Mouse (Mus musculus) midbrain, embryonic 15.5 days (tissue): ENCODE measurements around the gene Gsdme. TPM values are rescaled to one million over a fixed set of nuclear protein-coding genes. Genes with fewer than 3 reads are reported as not detected.

Experiments
- ATAC-seq: fragments of 200-750 bp; cut with Nextera tagmentation; replicated peaks from 2 replicates; pipeline ENCODE4 v1.8.0; 2017; ENCODE audit warnings: moderate TSS enrichment
- H3K27ac ChIP-seq: fragments of 300-500 bp; sonication (generic); 2 replicates; pipeline ENCODE4 v1.5.1; 2015; ENCODE audit warnings: mild to moderate bottlenecking, inconsistent platforms
- H3K27me3 ChIP-seq: fragments of 300-500 bp; sonication (generic); replicated peaks from 2 replicates; pipeline ENCODE4 v1.6.1; 2015; ENCODE audit warnings: inconsistent platforms
- H3K36me3 ChIP-seq: fragments of 300-500 bp; sonication (generic); replicated peaks from 2 replicates; pipeline ENCODE4 v1.6.1; 2015; ENCODE audit warnings: inconsistent platforms
- H3K4me1 ChIP-seq: fragments of 300-500 bp; sonication (generic); 2 replicates; pipeline ENCODE4 v1.6.1; 2015; ENCODE audit warnings: inconsistent platforms
- H3K4me2 ChIP-seq: fragments of 300-500 bp; sonication (generic); 2 replicates; pipeline ENCODE4 v1.6.1; 2015; ENCODE audit warnings: inconsistent platforms, mild to moderate bottlenecking, moderate library complexity
- H3K4me3 ChIP-seq: fragments of 300-500 bp; sonication (generic); 2 replicates; pipeline ENCODE4 v1.5.1; 2015; ENCODE audit warnings: mild to moderate bottlenecking, inconsistent platforms
- H3K9ac ChIP-seq: fragments of 300-500 bp; sonication (generic); 2 replicates; pipeline ENCODE4 v1.6.1; 2015; ENCODE audit warnings: mild to moderate bottlenecking, inconsistent platforms
- H3K9me3 ChIP-seq: fragments of 300-500 bp; sonication (generic); 2 replicates; pipeline ENCODE4 v1.6.1; 2016; ENCODE audit warnings: inconsistent platforms
- WGBS: fragments of 180-500 bp; shearing (Covaris S2); methylation state at CpG from one replicate; pipeline ENCODE4 v1.1.7; 2015; ENCODE audit warnings: mixed read lengths; 5-methylcytosine and 5-hydroxymethylcytosine counted together
- polyA plus RNA-seq: library from polyadenylated mRNA; unstranded; fragments of >200 nt; fragmentation: Nextera tagmentation; extraction: Ambion mirVana; gene quantifications from 2 replicates; pipeline ENCODE4 v1.2.1, GENCODE M21; 2015

The Gsdme gene
- polyA plus RNA-seq, 1 experiment from 2014 or later, result 85.3 TPM

DNA sequence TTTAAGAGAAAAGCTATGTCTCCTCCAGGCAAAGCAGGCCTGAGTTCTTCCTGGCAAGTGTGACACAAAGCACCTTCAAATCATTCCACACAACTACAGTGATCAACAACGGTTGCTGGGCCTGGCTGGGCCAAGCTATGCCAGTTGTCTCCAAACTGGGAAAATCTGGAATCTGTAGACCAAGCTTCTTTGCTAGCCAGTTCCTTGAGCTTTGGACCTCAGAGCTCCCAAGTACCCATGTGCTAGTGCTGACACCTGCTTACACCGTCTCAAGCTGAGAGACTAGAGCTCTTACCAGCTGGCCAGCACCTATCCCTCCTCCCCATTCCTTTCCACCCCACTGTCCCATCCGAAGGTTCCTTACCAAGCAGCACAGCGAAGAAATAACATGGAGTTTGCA lies 47.7 kb downstream of the Gsdme start:
- ATAC-seq, result no peak
- no peak overlapping the region for H3K4me2 ChIP-seq
- H3K4me1 ChIP-seq, result no peaks in the 10 kb centered on the region
- no peak overlapping the region for H3K9ac ChIP-seq
- no peaks in the 10 kb centered on the region for H3K27me3 ChIP-seq
- no peak overlapping the region for H3K27ac ChIP-seq
- H3K9me3 ChIP-seq, result no peaks in the 10 kb centered on the region
- H3K4me3 ChIP-seq, result no peak overlapping the region
- no peaks in the 10 kb centered on the region for H3K36me3 ChIP-seq
- 91% methylated on average over 4 of the region's 4 CpGs for WGBS

GRCm38 (mm10) chr6:50215373-50215745 lies 48.3 kb downstream of the Gsdme start:
- Histone ChIP-seq H3K4me3 (no peak overlapping the region), H3K4me1 (no peaks in the 10 kb centered on the region), H3K9me3 (no peaks in the 10 kb centered on the region), H3K27me3 (no peaks in the 10 kb centered on the region), H3K36me3 (no peaks in the 10 kb centered on the region), H3K27ac (no peak overlapping the region), H3K4me2 (no peak overlapping the region), H3K9ac (no peak overlapping the region)
- 84% methylated on average over 2 of the region's 2 CpGs for WGBS
- no peak for ATAC-seq

DNA sequence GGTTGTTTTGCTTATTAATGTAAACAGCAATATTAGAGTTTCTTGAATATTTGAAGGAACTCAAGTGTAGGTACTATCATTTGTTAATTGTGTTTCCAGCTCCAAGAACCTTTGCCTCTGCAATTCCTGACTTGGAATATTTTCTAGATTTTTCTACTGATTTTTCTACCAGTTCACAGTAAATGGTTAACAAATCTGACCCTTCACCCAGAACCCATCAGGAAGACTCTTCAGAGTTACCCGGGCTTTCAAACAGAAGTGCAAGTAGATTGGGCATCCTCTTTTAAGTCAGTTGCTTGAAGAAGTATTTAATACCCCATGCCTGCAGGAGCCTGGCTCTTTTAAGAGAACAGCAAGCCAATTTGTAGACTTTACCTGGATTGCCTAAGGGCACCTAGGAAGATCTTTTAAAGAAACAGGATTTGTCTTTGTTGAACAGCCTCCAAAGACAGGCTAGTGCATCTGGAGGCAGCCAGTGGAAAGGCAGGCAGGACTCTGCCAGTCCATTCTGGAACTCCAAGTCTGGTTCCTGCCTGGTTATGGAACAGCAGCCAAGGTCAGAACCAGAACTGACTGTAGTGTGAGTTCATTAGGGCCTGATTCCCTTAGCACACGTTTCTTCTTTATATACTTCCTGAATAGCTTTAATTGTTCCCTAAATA lies 48.8 kb downstream of the Gsdme start:
- no peaks in the 10 kb centered on the region for H3K9me3 ChIP-seq
- ATAC-seq, result no peak
- H3K9ac ChIP-seq, result no peak overlapping the region
- no peaks in the 10 kb centered on the region for H3K36me3 ChIP-seq
- H3K4me1 ChIP-seq, result no peaks in the 10 kb centered on the region
- H3K27ac ChIP-seq, result no peak overlapping the region
- H3K4me3 ChIP-seq, result no peak overlapping the region
- H3K27me3 ChIP-seq, result no peaks in the 10 kb centered on the region
- H3K4me2 ChIP-seq, result no peak overlapping the region
- 66% methylated on average over 2 of the region's 2 CpGs for WGBS

DNA sequence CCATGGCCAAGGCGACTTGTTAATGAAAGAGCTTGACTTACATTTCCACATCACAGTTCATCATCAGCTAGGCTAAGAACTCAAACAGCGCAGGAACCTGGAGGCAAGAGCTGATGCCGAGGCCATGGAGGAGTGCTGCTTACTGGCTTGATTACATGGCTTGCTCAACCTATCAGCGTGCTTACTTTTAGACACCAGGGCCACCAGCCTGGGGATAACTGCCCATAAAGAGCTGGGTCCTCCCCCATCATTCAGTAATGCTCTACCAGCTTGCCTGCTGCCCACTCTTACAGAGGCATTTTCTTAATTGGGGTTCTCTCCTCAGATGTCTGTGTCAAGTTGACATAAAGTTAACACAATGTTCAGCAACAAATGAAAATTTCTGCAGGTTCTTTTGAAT lies 58.6 kb downstream of the Gsdme start:
- no peaks in the 10 kb centered on the region; the same call in 1 of the 2 replicates for H3K36me3 ChIP-seq
- no peaks in the 10 kb centered on the region for H3K27me3 ChIP-seq
- H3K9me3 ChIP-seq, result no peaks in the 10 kb centered on the region
- H3K27ac ChIP-seq, result no peak overlapping the region
- H3K4me1 ChIP-seq, result no peaks in the 10 kb centered on the region
- 96% methylated on average over 4 of the region's 4 CpGs for WGBS
- no peak overlapping the region for H3K9ac ChIP-seq
- no peak overlapping the region for H3K4me2 ChIP-seq
- ATAC-seq, result no peak
- H3K4me3 ChIP-seq, result no peak overlapping the region

GRCm38 (mm10) chr6:50204356-50204755 lies 59.3 kb downstream of the Gsdme start:
- Histone ChIP-seq H3K4me2 (no peak overlapping the region), H3K4me3 (no peak overlapping the region), H3K4me1 (no peaks in the 10 kb centered on the region), H3K27ac (no peak overlapping the region), H3K9ac (no peak overlapping the region), H3K9me3 (no peaks in the 10 kb centered on the region), H3K36me3 (no peaks in the 10 kb centered on the region; the same call in 1 of the 2 replicates), H3K27me3 (no peaks in the 10 kb centered on the region)
- 84% methylated on average over 4 of the region's 4 CpGs for WGBS
- no peak for ATAC-seq

GRCm38 (mm10) chr6:50193851-50194250 lies 69.8 kb downstream of the Gsdme start:
- H3K36me3 ChIP-seq, result no peaks in the 10 kb centered on the region
- no peak overlapping the region for H3K4me3 ChIP-seq
- H3K27me3 ChIP-seq, result no peaks in the 10 kb centered on the region
- 94% methylated on average over 5 of the region's 5 CpGs for WGBS
- no peak overlapping the region for H3K27ac ChIP-seq
- H3K4me1 ChIP-seq, result no peaks in the 10 kb centered on the region
- ATAC-seq, result no peak
- no peak overlapping the region for H3K9ac ChIP-seq
- no peaks in the 10 kb centered on the region for H3K9me3 ChIP-seq
- H3K4me2 ChIP-seq, result no peak overlapping the region

- 91% methylated on average over 3 of the region's 3 CpGs for WGBS
- H3K4me3 ChIP-seq, result no peak overlapping the region
Observed at GRCm38 (mm10) chr6:50192822-50193221, 70.8 kb downstream of the Gsdme start.

DNA sequence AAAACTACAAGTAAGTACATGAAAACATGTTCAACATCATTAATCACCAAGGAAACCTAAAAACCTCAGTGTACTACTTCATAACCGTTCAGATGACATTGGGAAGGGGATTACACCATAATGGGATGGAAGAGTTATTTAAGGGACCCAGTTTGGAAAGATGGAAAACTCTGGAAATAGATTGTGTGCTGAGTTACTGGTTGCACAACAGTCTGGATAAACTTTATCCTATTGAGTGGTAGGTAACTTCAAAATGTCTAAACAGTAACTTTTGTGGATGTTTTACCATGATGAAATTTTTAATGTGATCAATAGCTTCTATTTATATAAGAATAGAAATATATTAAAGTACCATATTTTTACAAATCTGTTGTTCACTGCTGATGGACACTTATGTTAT lies 71.5 kb downstream of the Gsdme start:
- no peaks in the 10 kb centered on the region for H3K27me3 ChIP-seq
- H3K4me3 ChIP-seq, result no peak overlapping the region
- no peaks in the 10 kb centered on the region for H3K36me3 ChIP-seq
- no peak overlapping the region for H3K27ac ChIP-seq
- H3K9ac ChIP-seq, result no peak overlapping the region
- H3K9me3 ChIP-seq, result no peaks in the 10 kb centered on the region
- no peaks in the 10 kb centered on the region for H3K4me1 ChIP-seq
- WGBS, result 67% methylated on average over 1 of the region's 1 CpGs
- no peak overlapping the region for H3K4me2 ChIP-seq
- no peak for ATAC-seq

More at GRCm38 (mm10) chr6:50192822-50193221, 70.8 kb downstream of the Gsdme start:
- no peaks in the 10 kb centered on the region for H3K27me3 ChIP-seq
- H3K9me3 ChIP-seq, result no peaks in the 10 kb centered on the region
- no peaks in the 10 kb centered on the region for H3K4me1 ChIP-seq
- no peak for ATAC-seq
- no peak overlapping the region for H3K4me2 ChIP-seq
- no peaks in the 10 kb centered on the region for H3K36me3 ChIP-seq
- H3K27ac ChIP-seq, result no peak overlapping the region
- no peak overlapping the region for H3K9ac ChIP-seq

GRCm38 (mm10) chr6:50191605-50192004 lies 72.1 kb downstream of the Gsdme start:
- no peak overlapping the region for H3K9ac ChIP-seq
- 93% methylated on average over 3 of the region's 3 CpGs for WGBS
- no peaks in the 10 kb centered on the region for H3K4me1 ChIP-seq
- no peaks in the 10 kb centered on the region for H3K9me3 ChIP-seq
- H3K4me2 ChIP-seq, result no peak overlapping the region
- no peak for ATAC-seq
- H3K4me3 ChIP-seq, result no peak overlapping the region
- no peaks in the 10 kb centered on the region for H3K36me3 ChIP-seq
- H3K27me3 ChIP-seq, result no peaks in the 10 kb centered on the region
- H3K27ac ChIP-seq, result no peak overlapping the region

- no peak overlapping the region for H3K4me2 ChIP-seq
- no peaks in the 10 kb centered on the region for H3K4me1 ChIP-seq
- no peak overlapping the region for H3K4me3 ChIP-seq
- no peak overlapping the region for H3K9ac ChIP-seq
- ATAC-seq, result no peak
- H3K9me3 ChIP-seq, result no peaks in the 10 kb centered on the region
- H3K27me3 ChIP-seq, result no peaks in the 10 kb centered on the region
- peaks cover 2% of the 10 kb centered on the region; the same call in 1 of the 2 replicates for H3K36me3 ChIP-seq
- no peak overlapping the region for H3K27ac ChIP-seq
Observed at GRCm38 (mm10) chr6:50189376-50189775, 74.3 kb downstream of the Gsdme start.

- H3K36me3 ChIP-seq, result peaks cover 4% of the 10 kb centered on the region; the same call in 1 of the 2 replicates
- H3K9me3 ChIP-seq, result no peaks in the 10 kb centered on the region
- no peak overlapping the region for H3K27ac ChIP-seq
- H3K4me3 ChIP-seq, result no peak overlapping the region
- H3K9ac ChIP-seq, result no peak overlapping the region
- ATAC-seq, result no peak
- no peaks in the 10 kb centered on the region for H3K27me3 ChIP-seq
- H3K4me1 ChIP-seq, result no peaks in the 10 kb centered on the region
- 86% methylated on average over 4 of the region's 4 CpGs for WGBS
- no peak overlapping the region for H3K4me2 ChIP-seq
Observed at GRCm38 (mm10) chr6:50187955-50188354, 75.7 kb downstream of the Gsdme start.

- Histone ChIP-seq H3K27me3 (no peaks in the 10 kb centered on the region), H3K4me1 (no peaks in the 10 kb centered on the region), H3K27ac (no peak overlapping the region), H3K9me3 (no peaks in the 10 kb centered on the region), H3K4me3 (no peak overlapping the region), H3K4me2 (no peak overlapping the region), H3K9ac (no peak overlapping the region), H3K36me3 (peaks cover 4% of the 10 kb centered on the region; the same call in 1 of the 2 replicates)
- no peak for ATAC-seq
- 76% methylated on average over 4 of the region's 4 CpGs for WGBS
Observed at GRCm38 (mm10) chr6:50180189-50180588, 83.5 kb downstream of the Gsdme start.

GRCm38 (mm10) chr6:50175736-50176135 lies 87.9 kb downstream of the Gsdme start:
- H3K4me3 ChIP-seq, result no peak overlapping the region
- whole genome bisulfite sequencing, result 91% methylated on average over 1 of the region's 1 CpGs
- H3K36me3 ChIP-seq, result no peaks in the 10 kb centered on the region

More at GRCm38 (mm10) chr6:50175736-50176135, 87.9 kb downstream of the Gsdme start:
- H3K9me3 ChIP-seq, result no peaks in the 10 kb centered on the region
- no peak overlapping the region for H3K9ac ChIP-seq
- H3K4me1 ChIP-seq, result no peaks in the 10 kb centered on the region
- H3K27ac ChIP-seq, result no peak overlapping the region
- H3K27me3 ChIP-seq, result no peaks in the 10 kb centered on the region
- no peak overlapping the region for H3K4me2 ChIP-seq
- no peak for ATAC-seq
